Mouse (Mus musculus) splenic B cell, adult 2 months (primary cell): ENCODE data around the gene Cd6.

Experiments used
- DNase-seq: peaks from one replicate; pipeline ENCODE4 v3.0.0-alpha.2; 2011; ENCODE audit warnings: low read depth, low spot score
- H3K27me3 ChIP-seq: 2 replicates; pipeline ENCODE4 v1.6.1; 2012; ENCODE audit warnings: mild to moderate bottlenecking, low read length, moderate library complexity, mixed read lengths; ENCODE audit not compliant: control insufficient read depth, poor library complexity, insufficient read depth, severe bottlenecking
- H3K36me3 ChIP-seq: 2 replicates; pipeline ENCODE4 v1.6.1; 2012; ENCODE audit warnings: mild to moderate bottlenecking, low read length, moderate library complexity, mixed read lengths; ENCODE audit not compliant: control insufficient read depth, poor library complexity, insufficient read depth, severe bottlenecking

Cd6 gene

GRCm38 (mm10) chr19:10818217-10818946 lies 11.5 kb downstream of the Cd6 start:
- Histone ChIP-seq H3K36me3 (no peaks in the 10 kb centered on the region), H3K27me3 (no peaks in the 10 kb centered on the region)
- peak; percentile 16 for DNase-seq

GRCm38 (mm10) chr19:10816462-10816861 lies 13.4 kb downstream of the Cd6 start:
- no peak for DNase-seq
- Histone ChIP-seq H3K36me3 (no peaks in the 10 kb centered on the region), H3K27me3 (no peaks in the 10 kb centered on the region)

GRCm38 (mm10) chr19:10815871-10816270 lies 14.0 kb downstream of the Cd6 start:
- DNase-seq = no peak
- H3K36me3 ChIP-seq = no peaks in the 10 kb centered on the region
- no peaks in the 10 kb centered on the region for H3K27me3 ChIP-seq

GRCm38 (mm10) chr19:10813905-10814304 lies 16.0 kb downstream of the Cd6 start:
- no peaks in the 10 kb centered on the region for H3K36me3 ChIP-seq
- DNase-seq = no peak
- H3K27me3 ChIP-seq = no peaks in the 10 kb centered on the region

- H3K36me3 ChIP-seq = no peaks in the 10 kb centered on the region
- DNase-seq = no peak
- H3K27me3 ChIP-seq = no peaks in the 10 kb centered on the region
These were observed 16.8 kb downstream of the Cd6 start for GRCm38 (mm10) chr19:10813039-10813438.

- Histone ChIP-seq H3K36me3 (no peaks in the 10 kb centered on the region), H3K27me3 (no peaks in the 10 kb centered on the region)
- no peak for DNase-seq
These were observed 18.4 kb downstream of the Cd6 start for GRCm38 (mm10) chr19:10811471-10811870.

GRCm38 (mm10) chr19:10810176-10810492 lies 19.7 kb downstream of the Cd6 start:
- Histone ChIP-seq H3K27me3 (no peaks in the 10 kb centered on the region), H3K36me3 (no peaks in the 10 kb centered on the region)
- no peak for DNase-seq

- Histone ChIP-seq H3K27me3 (no peaks in the 10 kb centered on the region), H3K36me3 (no peaks in the 10 kb centered on the region)
- DNase-seq = no peak
These were observed 20.3 kb downstream of the Cd6 start for GRCm38 (mm10) chr19:10809428-10810175.

GRCm38 (mm10) chr19:10808524-10809233 lies 21.2 kb downstream of the Cd6 start:
- no peaks in the 10 kb centered on the region for H3K27me3 ChIP-seq
- DNase-seq = no peak
- H3K36me3 ChIP-seq = no peaks in the 10 kb centered on the region

- no peak for DNase-seq
- Histone ChIP-seq H3K27me3 (no peaks in the 10 kb centered on the region), H3K36me3 (no peaks in the 10 kb centered on the region)
These were observed 24.1 kb downstream of the Cd6 start for GRCm38 (mm10) chr19:10805661-10806285.

GRCm38 (mm10) chr19:10804850-10805660 lies 24.8 kb downstream of the Cd6 start:
- Histone ChIP-seq H3K27me3 (no peaks in the 10 kb centered on the region), H3K36me3 (no peaks in the 10 kb centered on the region)
- no peak for DNase-seq

GRCm38 (mm10) chr19:10803751-10804150 lies 26.1 kb downstream of the Cd6 start:
- Histone ChIP-seq H3K36me3 (no peaks in the 10 kb centered on the region), H3K27me3 (no peaks in the 10 kb centered on the region)
- no peak for DNase-seq

GRCm38 (mm10) chr19:10801906-10802305 lies 28.0 kb downstream of the Cd6 start:
- no peak for DNase-seq
- no peaks in the 10 kb centered on the region for H3K36me3 ChIP-seq
- H3K27me3 ChIP-seq = no peaks in the 10 kb centered on the region

GRCm38 (mm10) chr19:10801070-10801469 lies 28.8 kb downstream of the Cd6 start:
- DNase-seq = no peak
- Histone ChIP-seq H3K27me3 (no peaks in the 10 kb centered on the region), H3K36me3 (no peaks in the 10 kb centered on the region)
